Mouse (Mus musculus) neural tube, embryonic 12.5 days (tissue): ENCODE measurements around the gene Ccrl2. TPM values are rescaled to one million over a fixed set of nuclear protein-coding genes. Genes with fewer than 3 reads are reported as not detected.

ENCODE experiments used
- ATAC-seq: fragments of 200-750 bp; cut with Nextera tagmentation; 2 replicates; pipeline ENCODE4 v1.8.0; 2017; ENCODE audit warnings: low read depth, mild to moderate bottlenecking, moderate TSS enrichment, moderate library complexity; ENCODE audit not compliant: low FRiP score
- H3K27ac ChIP-seq: fragments of 300-500 bp; sonication (generic); 2 replicates; pipeline ENCODE4 v1.5.1; 2016
- H3K27me3 ChIP-seq: fragments of 300-500 bp; sonication (generic); replicated peaks from 2 replicates; pipeline ENCODE4 v1.6.1; 2016; ENCODE audit warnings: mild to moderate bottlenecking
- H3K36me3 ChIP-seq: fragments of 300-500 bp; sonication (generic); 2 replicates; pipeline ENCODE4 v1.6.1; 2016; ENCODE audit warnings: mild to moderate bottlenecking
- H3K4me1 ChIP-seq: fragments of 300-500 bp; sonication (generic); 2 replicates; pipeline ENCODE4 v1.6.1; 2016
- H3K4me2 ChIP-seq: fragments of 300-500 bp; sonication (generic); replicated peaks from 2 replicates; pipeline ENCODE4 v1.6.1; 2016; ENCODE audit warnings: mild to moderate bottlenecking
- H3K4me3 ChIP-seq: fragments of 300-500 bp; sonication (generic); 2 replicates; pipeline ENCODE4 v1.5.1; 2016
- H3K9ac ChIP-seq: fragments of 300-500 bp; sonication (generic); 2 replicates; pipeline ENCODE4 v1.6.1; 2016; ENCODE audit warnings: mild to moderate bottlenecking
- H3K9me3 ChIP-seq: fragments of 300-500 bp; sonication (generic); 2 replicates; pipeline ENCODE4 v1.6.1; 2016; ENCODE audit warnings: mild to moderate bottlenecking
- WGBS: fragments of 180-500 bp; shearing (Covaris S2); methylation state at CpG from one replicate; pipeline ENCODE4 v1.1.7; 2016; 5-methylcytosine and 5-hydroxymethylcytosine counted together
- polyA plus RNA-seq: library from polyadenylated mRNA; unstranded; fragments of >200 nt; fragmentation: Nextera tagmentation; extraction: Ambion mirVana; gene quantifications from 2 replicates; pipeline ENCODE4 v1.2.1, GENCODE M21; 2016

The Ccrl2 gene
- polyA plus RNA-seq, 1 experiment from 2014 or later: 0.70 TPM

DNA sequence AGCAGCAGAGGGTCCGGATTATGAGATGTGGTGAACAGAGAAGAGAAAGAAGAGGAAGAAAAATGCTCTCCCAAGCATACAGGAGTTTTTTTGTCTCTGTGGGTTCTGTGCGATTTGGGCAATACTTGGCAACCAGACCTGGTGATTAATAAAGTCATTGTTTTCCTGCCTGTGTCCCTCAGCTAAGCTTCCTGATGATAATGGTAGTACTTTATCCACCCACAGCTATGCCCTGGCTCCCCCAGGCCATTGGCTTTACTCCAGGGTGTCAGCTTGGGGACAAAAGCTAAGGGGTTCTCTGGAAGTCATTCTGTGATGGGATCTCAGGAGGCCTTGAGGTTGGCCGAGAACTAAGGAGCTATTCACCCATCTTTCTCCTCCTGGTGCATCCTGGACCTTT lies 45.3 kb downstream of the Ccrl2 start:
- no peak for ATAC-seq
- Histone ChIP-seq H3K27me3 (no peaks in the 10 kb centered on the region), H3K27ac (no peak overlapping the region), H3K4me3 (no peak overlapping the region), H3K9me3 (no peaks in the 10 kb centered on the region), H3K4me2 (no peak overlapping the region), H3K4me1 (no peaks in the 10 kb centered on the region), H3K9ac (no peak overlapping the region), H3K36me3 (no peaks in the 10 kb centered on the region)
- WGBS: 83% methylated on average over 3 of the region's 3 CpGs

DNA sequence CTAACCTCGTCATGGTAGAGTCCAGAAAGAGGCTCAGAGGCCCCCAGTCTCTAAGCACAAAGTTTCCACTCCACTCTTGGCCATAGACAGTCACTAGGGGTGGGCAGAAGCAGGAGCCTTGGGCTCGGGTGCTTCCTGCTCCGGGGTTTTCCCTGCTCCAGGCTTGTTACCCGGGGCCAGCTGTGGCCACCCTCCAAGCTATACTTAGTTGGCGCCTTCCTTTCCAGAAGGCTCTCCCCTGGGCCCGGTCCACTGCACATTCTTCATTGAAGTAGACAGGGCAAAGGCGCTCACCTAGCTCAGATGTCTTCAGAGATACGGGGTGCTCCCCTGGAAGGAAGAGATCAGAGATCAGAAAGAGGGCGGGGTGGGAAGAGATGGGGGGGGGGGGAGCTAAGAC lies 45.8 kb downstream of the Ccrl2 start:
- WGBS: 92% methylated on average over 9 of the region's 9 CpGs
- Histone ChIP-seq H3K36me3 (no peaks in the 10 kb centered on the region), H3K27ac (no peak overlapping the region), H3K4me1 (no peaks in the 10 kb centered on the region), H3K4me2 (no peak overlapping the region), H3K27me3 (no peaks in the 10 kb centered on the region), H3K9ac (no peak overlapping the region), H3K9me3 (no peaks in the 10 kb centered on the region), H3K4me3 (no peak overlapping the region)
- ATAC-seq: no peak

DNA sequence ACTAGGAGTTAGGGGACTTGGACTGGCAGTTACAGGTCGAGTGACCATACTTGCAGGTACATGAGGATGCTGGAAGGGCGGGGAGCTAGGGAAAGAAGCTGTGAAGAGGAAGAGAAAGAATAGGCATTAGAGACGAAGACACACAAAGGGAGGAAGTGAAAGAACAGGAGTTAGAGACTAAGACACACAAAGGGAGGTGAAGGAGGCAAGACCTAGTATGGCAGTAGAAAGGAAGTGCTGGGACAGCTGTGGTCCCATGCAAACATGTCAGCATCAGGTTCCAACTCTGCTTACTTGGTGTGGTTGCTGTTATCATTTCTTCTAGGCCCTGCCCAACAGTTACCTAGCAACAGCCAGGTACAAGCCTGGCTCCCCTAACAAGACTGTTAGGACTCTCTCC lies 47.6 kb downstream of the Ccrl2 start:
- WGBS: 66% methylated on average over 3 of the region's 3 CpGs
- Histone ChIP-seq H3K27ac (no peak overlapping the region), H3K4me2 (no peak overlapping the region), H3K4me1 (no peaks in the 10 kb centered on the region), H3K36me3 (no peaks in the 10 kb centered on the region), H3K4me3 (no peak overlapping the region), H3K9me3 (no peaks in the 10 kb centered on the region), H3K9ac (no peak overlapping the region), H3K27me3 (no peaks in the 10 kb centered on the region)
- no peak for ATAC-seq

DNA sequence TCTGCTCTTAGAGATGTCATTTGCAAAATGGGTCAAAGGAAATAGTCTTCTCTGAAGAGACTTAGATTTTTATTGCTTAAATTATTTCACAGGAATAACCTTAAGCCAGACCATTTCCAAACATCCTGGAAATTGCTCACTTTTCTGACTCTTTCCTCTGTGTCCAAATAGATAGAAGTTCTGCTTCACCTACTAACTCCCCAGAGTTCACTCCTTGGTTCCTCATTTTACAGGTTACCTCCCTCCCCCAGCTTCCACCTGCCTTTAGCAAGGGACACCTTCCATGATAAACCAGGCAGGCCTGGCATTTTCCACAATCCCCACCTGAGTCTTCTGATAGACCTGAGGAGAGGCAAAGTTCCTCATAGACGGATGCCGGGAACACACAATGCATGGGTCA lies 50.8 kb downstream of the Ccrl2 start:
- H3K36me3 ChIP-seq: no peaks in the 10 kb centered on the region
- no peak overlapping the region for H3K4me3 ChIP-seq
- WGBS: 99% methylated on average over 2 of the region's 2 CpGs
- no peak overlapping the region for H3K27ac ChIP-seq
- no peaks in the 10 kb centered on the region for H3K4me1 ChIP-seq
- no peak overlapping the region for H3K4me2 ChIP-seq
- H3K9me3 ChIP-seq: no peaks in the 10 kb centered on the region
- no peak for ATAC-seq
- H3K9ac ChIP-seq: no peak overlapping the region
- no peaks in the 10 kb centered on the region for H3K27me3 ChIP-seq

Other genes starting within 250 kb of the Ccrl2 start
- not detected in 2 replicates for gene Prss44, start 243.5 kb downstream of the Ccrl2 start, polyA plus RNA-seq
- gene Prss43, start 230.8 kb downstream of the Ccrl2 start, polyA plus RNA-seq: not detected in 2 replicates
- gene Prss45, start 222.9 kb downstream of the Ccrl2 start, polyA plus RNA-seq: not detected in 2 replicates
- not detected in 2 replicates for gene Prss46, start 213.0 kb downstream of the Ccrl2 start, polyA plus RNA-seq
- 0.28 TPM in 1 of 2 replicates, not detected in the other for gene Prss50, start 199.6 kb downstream of the Ccrl2 start, polyA plus RNA-seq
- gene Als2cl, start 177.6 kb downstream of the Ccrl2 start, polyA plus RNA-seq: 1.00 and 1.2 TPM in 2 replicates
- 0.70 and 1.1 TPM in 2 replicates for gene Tmie, start 177.4 kb downstream of the Ccrl2 start, polyA plus RNA-seq
- not detected in 2 replicates for gene Fam240a, start 140.7 kb downstream of the Ccrl2 start, polyA plus RNA-seq
- not detected in 2 replicates for gene Tdgf1, start 111.4 kb downstream of the Ccrl2 start, polyA plus RNA-seq
- gene Lrrc2, start 106.0 kb downstream of the Ccrl2 start, polyA plus RNA-seq: 0.41 and 0.48 TPM in 2 replicates
- gene Rtp3, start 66.9 kb downstream of the Ccrl2 start, polyA plus RNA-seq: not detected in 2 replicates
- 1.2 and 2.2 TPM in 2 replicates for gene Ltf, start 38.2 kb downstream of the Ccrl2 start, polyA plus RNA-seq
- 47.0 and 53.1 TPM in 2 replicates for gene Lrrfip2, start 60.1 kb upstream of the Ccrl2 start, polyA plus RNA-seq
- gene Mlh1, start 214.3 kb upstream of the Ccrl2 start, polyA plus RNA-seq: 34.8 and 39.9 TPM in 2 replicates
- gene Epm2aip1, start 214.4 kb upstream of the Ccrl2 start, polyA plus RNA-seq: 38.1 and 42.7 TPM in 2 replicates